Mouse (Mus musculus): ENCODE measurements around the gene Atp5j2.

- TF ChIP-seq CTCF (IDR thresholded peaks at IDR 0.05; ENCODE audit: control insufficient read depth, insufficient read depth, insufficient read length) (no peak), MYOD1 (IDR thresholded peaks at IDR 0.05; ENCODE audit: control insufficient read depth, insufficient read length, low read depth) (no peak), MYOG (IDR thresholded peaks at IDR 0.05; ENCODE audit: control insufficient read depth, extremely low read depth, insufficient read length) (no peak), USF1 (IDR thresholded peaks at IDR 0.05; ENCODE audit: low read depth) (no peak), CEBPB (IDR thresholded peaks at IDR 0.05; ENCODE audit: low read depth) (no peak), MAX (IDR thresholded peaks at IDR 0.05) (no peak), FOSL1 (IDR thresholded peaks at IDR 0.05; ENCODE audit: insufficient read depth, low read length, poor library complexity, severe bottlenecking) (no peak)
Observed at GRCm38 (mm10) chr5:145219981-145220380, 28.1 kb upstream of the Atp5j2 start.

Measured in C2C12 (cell line).